Mouse (Mus musculus) C2C12 (cell line): ENCODE measurements around the gene D1Ertd622e.

Source experiments
- CEBPB ChIP-seq: IDR thresholded peaks from one replicate; pipeline ENCODE4 v1.6.1; 2011; ENCODE audit warnings: low read depth, mild to moderate bottlenecking, control low read depth, moderate library complexity
- CTCF ChIP-seq: IDR thresholded peaks from one replicate; pipeline ENCODE4 v1.5.1; 2011; ENCODE audit not compliant: control insufficient read depth, insufficient read depth, insufficient read length
- USF1 ChIP-seq: IDR thresholded peaks from one replicate; pipeline ENCODE4 v1.6.1; 2011; ENCODE audit warnings: low read depth, mild to moderate bottlenecking, control low read depth, moderate library complexity

GRCm38 (mm10) chr1:97667288-97667687 is 5.4 kb upstream of the D1Ertd622e start:
- no peak for TF ChIP-seq USF1
- no peak for TF ChIP-seq CTCF
- no peak for TF ChIP-seq CEBPB
